Mouse (Mus musculus): ENCODE data around the gene Mapk11.

DNA sequence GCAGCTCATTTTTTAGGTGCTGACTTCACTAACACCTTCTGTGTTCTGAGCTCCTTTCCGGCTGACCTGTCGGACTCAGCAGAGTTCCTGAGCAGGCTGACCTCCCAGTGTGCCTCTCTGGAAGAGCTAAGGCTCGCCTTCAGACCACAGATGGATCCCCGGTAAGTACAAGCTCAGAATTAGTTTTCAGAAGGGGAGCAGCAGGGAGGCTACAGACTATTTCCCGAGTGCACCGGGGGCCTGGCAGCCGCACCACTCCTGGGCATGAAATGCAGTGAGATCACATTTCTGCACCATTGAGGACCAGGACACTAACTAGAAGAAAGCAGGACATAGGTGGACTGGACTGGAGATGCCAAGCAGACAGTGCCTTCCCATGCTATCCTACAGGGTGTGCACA lies 50.8 kb downstream of the Mapk11 start:
- no peak for TF ChIP-seq CTCF (IDR thresholded peaks at IDR 0.05; ENCODE audit: low read depth)
- TF ChIP-seq EP300 (IDR thresholded peaks at IDR 0.05; ENCODE audit: low read depth) = no peak
